Mouse (Mus musculus) testis, adult 2 months (tissue): ENCODE results near the gene Stx2. TPM values are rescaled to one million over a fixed set of nuclear protein-coding genes. Genes with fewer than 3 reads are reported as not detected.
"Not testable (repeated sequence)": the region's sequence is repeated elsewhere in the genome, so short reads cannot be mapped to it uniquely, and the experiment has no call there.

ENCODE experiments used
- H3K27ac ChIP-seq: fragments of 200-500 bp; 2 replicates; pipeline ENCODE4 v1.5.1; 2012; ENCODE audit warnings: low read depth, low read length; ENCODE audit not compliant: control insufficient read depth, insufficient read depth
- H3K27me3 ChIP-seq: fragments of 200-500 bp; 2 replicates; pipeline ENCODE4 v1.6.1; 2012; ENCODE audit warnings: mild to moderate bottlenecking, low read length, moderate library complexity; ENCODE audit not compliant: control insufficient read depth, insufficient read depth
- H3K36me3 ChIP-seq: fragments of 200-500 bp; 2 replicates; pipeline ENCODE4 v1.6.1; 2012; ENCODE audit warnings: mild to moderate bottlenecking, low read length; ENCODE audit not compliant: control insufficient read depth, insufficient read depth
- H3K4me1 ChIP-seq: fragments of 200-500 bp; 2 replicates; pipeline ENCODE4 v1.6.1; 2012; ENCODE audit warnings: low read length; ENCODE audit not compliant: control insufficient read depth, insufficient read depth
- H3K4me3 ChIP-seq: fragments of 200-500 bp; 2 replicates; pipeline ENCODE4 v1.5.1; 2012; ENCODE audit warnings: low read depth, mild to moderate bottlenecking, low read length, moderate library complexity, mixed read lengths; ENCODE audit not compliant: control insufficient read depth
- CTCF ChIP-seq: fragments of 200-500 bp; IDR thresholded peaks from 2 replicates; pipeline ENCODE4 v1.5.1; 2012; ENCODE audit warnings: low read depth, mild to moderate bottlenecking, inconsistent platforms, low read length, moderate library complexity; ENCODE audit not compliant: control insufficient read depth, insufficient read depth, insufficient replicate concordance
- POLR2A ChIP-seq: fragments of 200-500 bp; IDR thresholded peaks from 2 replicates; pipeline ENCODE4 v1.6.1; 2012; ENCODE audit warnings: low read depth, mild to moderate bottlenecking, inconsistent platforms, low read length, moderate library complexity; ENCODE audit not compliant: control insufficient read depth
- polyA plus RNA-seq: library from polyadenylated mRNA; depleted of rRNA; stranded (reverse); fragments of >200 nt; gene quantifications from 2 replicates; pipeline ENCODE4 v1.2.3, GENCODE M21; 2012

Gene Stx2
- polyA plus RNA-seq, 1 experiment = 52.4 TPM

DNA sequence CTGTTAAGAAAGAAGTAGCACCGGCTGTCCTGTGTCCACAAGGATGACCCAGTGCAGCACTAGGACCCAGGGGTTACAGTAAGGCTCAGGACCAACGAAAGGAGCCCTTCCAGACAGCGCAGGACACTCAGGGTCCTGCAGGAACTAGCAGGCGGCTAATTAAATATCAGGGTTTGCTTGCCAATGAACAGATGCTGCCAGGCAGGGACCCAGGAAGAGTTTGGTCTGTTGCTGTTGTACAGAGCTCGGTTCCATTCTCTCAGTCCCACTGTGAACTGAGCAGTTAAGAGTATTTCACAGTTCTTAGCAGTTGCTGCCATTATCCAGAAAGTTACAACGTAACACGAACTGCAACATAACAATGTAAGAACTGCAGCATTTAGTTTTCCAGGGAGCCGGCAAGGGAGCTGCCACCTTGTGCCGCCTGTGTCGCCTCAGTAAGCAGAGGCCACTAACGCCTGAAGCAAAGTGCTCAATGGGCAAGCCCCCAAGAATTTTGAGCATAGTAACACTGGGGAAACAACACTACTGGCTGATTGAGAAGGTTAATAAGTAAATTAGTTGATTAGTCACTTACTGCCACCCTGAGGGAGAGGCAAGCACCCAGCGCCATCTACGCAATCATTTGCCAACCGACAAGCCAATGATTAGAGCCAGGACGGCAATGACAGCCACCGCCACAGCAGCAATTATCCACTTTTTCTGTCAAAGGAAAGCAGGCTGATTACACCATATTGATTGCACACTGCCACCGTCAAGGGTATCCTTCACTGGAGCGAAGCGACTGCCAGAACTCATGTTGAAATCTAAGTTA is 21.0 kb downstream of the Stx2 start:
- Histone ChIP-seq H3K4me1 (no peaks in the 10 kb centered on the region; the same call in 1 of the 2 replicates), H3K27me3 (no peaks in the 10 kb centered on the region), H3K36me3 (no peaks in the 10 kb centered on the region), H3K4me3 (peak overlapping the region; percentile 78), H3K27ac (no peak overlapping the region)
- TF ChIP-seq POLR2A (no peak), CTCF (no peak)

GRCm38 (mm10) chr5:128985946-128986345 is 22.4 kb downstream of the Stx2 start:
- Histone ChIP-seq H3K4me1 (peaks cover 5% of the 10 kb centered on the region), H3K4me3 (no peak overlapping the region), H3K27ac (no peak overlapping the region), H3K36me3 (no peaks in the 10 kb centered on the region), H3K27me3 (no peaks in the 10 kb centered on the region)
- no peak for TF ChIP-seq CTCF
- no peak for TF ChIP-seq POLR2A

DNA sequence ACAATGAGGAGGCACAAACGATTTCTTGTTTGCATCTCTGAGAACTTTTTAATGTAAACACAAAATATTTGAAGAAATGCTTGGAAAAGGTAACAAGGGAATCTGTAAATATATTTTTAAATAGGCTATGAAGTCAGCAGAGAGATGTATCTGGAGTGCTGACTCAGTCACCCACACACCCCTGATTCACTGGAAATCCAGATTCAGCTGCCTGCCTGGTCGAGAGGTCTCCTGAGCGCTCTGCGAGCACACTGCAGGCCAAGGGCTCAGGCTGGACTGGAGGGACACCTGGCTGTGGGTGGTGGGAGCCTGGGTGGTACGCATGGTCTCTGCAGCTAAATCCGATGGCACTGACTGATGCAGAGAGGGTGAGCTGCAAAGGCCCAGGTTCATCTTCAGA is 23.8 kb downstream of the Stx2 start:
- H3K27me3 ChIP-seq = no peaks in the 10 kb centered on the region
- no peak overlapping the region for H3K4me3 ChIP-seq
- H3K27ac ChIP-seq = no peak overlapping the region
- peaks cover 7% of the 10 kb centered on the region for H3K4me1 ChIP-seq
- no peaks in the 10 kb centered on the region for H3K36me3 ChIP-seq
- TF ChIP-seq CTCF = no peak
- no peak for TF ChIP-seq POLR2A

- no peaks in the 10 kb centered on the region for H3K36me3 ChIP-seq
- no peak for TF ChIP-seq POLR2A
- TF ChIP-seq CTCF = peak; percentile 97
- peaks cover 7% of the 10 kb centered on the region for H3K4me1 ChIP-seq
- H3K27me3 ChIP-seq = no peaks in the 10 kb centered on the region
- no peak overlapping the region for H3K27ac ChIP-seq
- no peak overlapping the region for H3K4me3 ChIP-seq
Observed at GRCm38 (mm10) chr5:128981607-128982006, 26.8 kb downstream of the Stx2 start.

GRCm38 (mm10) chr5:128980857-128981256 is 27.5 kb downstream of the Stx2 start:
- Histone ChIP-seq H3K4me1 (peaks cover 7% of the 10 kb centered on the region), H3K27me3 (no peaks in the 10 kb centered on the region), H3K4me3 (no peak overlapping the region), H3K27ac (no peak overlapping the region), H3K36me3 (no peaks in the 10 kb centered on the region)
- no peak for TF ChIP-seq POLR2A
- no peak for TF ChIP-seq CTCF

- Histone ChIP-seq H3K27me3 (no peaks in the 10 kb centered on the region), H3K4me1 (peaks cover 7% of the 10 kb centered on the region), H3K4me3 (no peak overlapping the region), H3K36me3 (no peaks in the 10 kb centered on the region), H3K27ac (no peak overlapping the region)
- TF ChIP-seq CTCF (peak; percentile 62; the same call in 1 of the 2 replicates), POLR2A (no peak)
Observed at GRCm38 (mm10) chr5:128978957-128979356, 29.4 kb downstream of the Stx2 start.

- H3K27me3 ChIP-seq, H3K4me1 ChIP-seq, H3K4me3 ChIP-seq, H3K27ac ChIP-seq, H3K36me3 ChIP-seq: not testable (repeated sequence)
Observed at GRCm38 (mm10) chr5:128977466-128977865, 30.9 kb downstream of the Stx2 start.
